In genomic region chr5:139870886-139871285, GRCm38 (mm10) we compare ENCODE assay signal across 21 mouse cellular contexts. TPM values are rescaled to one million over a fixed set of nuclear protein-coding genes. Genes with fewer than 3 reads are reported as not detected.
A peak's percentile ranks its signal among the peaks of the same experiment; 100 is the strongest.
DNase-seq lines count a peak whose midpoint lies in the region; ATAC-seq lines count a peak whose summit lies in the region.
"Had no signal": no experiment of that assay in that cellular context is flagged by ENCODE, and none has a peak within 500 bp of the region (broad histone marks: within the 10 kb centered on the region; RNA-seq: fewer than 3 reads in every experiment).

No protein-coding gene starts in this region.

- H3K4me1 ChIP-seq in kidney, embryonic 14.5 days (ENCODE audit: control insufficient read depth, insufficient read depth, low read length) = no peaks in the 10 kb centered on the region
- H3K4me1 ChIP-seq in forebrain, embryonic 11.5 days (replicated peaks; ENCODE audit: control insufficient read depth, insufficient read depth, low read length) = no peaks in the 10 kb centered on the region
- H3K4me1 ChIP-seq: hindbrain, embryonic 15.5 days; limb, embryonic 13.5 days; liver, embryonic 15.5 days; neural tube, embryonic 13.5 days had no signal

- H3K36me3 ChIP-seq in kidney, embryonic 14.5 days (ENCODE audit: control insufficient read depth, insufficient read depth, low read length) = no peaks in the 10 kb centered on the region
- no peaks in the 10 kb centered on the region for H3K36me3 ChIP-seq in forebrain, embryonic 11.5 days (ENCODE audit: control insufficient read depth, insufficient read depth, low read length)
- H3K36me3 ChIP-seq: forebrain, embryonic 12.5 days; hindbrain, embryonic 15.5 days; limb, embryonic 13.5 days; liver, embryonic 15.5 days; neural tube, embryonic 13.5 days had no signal

- no peaks in the 10 kb centered on the region; the same call in 1 of the 2 replicates for H3K27me3 ChIP-seq in kidney, embryonic 14.5 days (ENCODE audit: control insufficient read depth, insufficient read depth, low read length)
- no peaks in the 10 kb centered on the region for H3K27me3 ChIP-seq in forebrain, embryonic 11.5 days (ENCODE audit: control insufficient read depth, insufficient read depth, low read length)
- H3K27me3 ChIP-seq: hindbrain, embryonic 15.5 days; limb, embryonic 13.5 days; liver, embryonic 15.5 days had no signal

- WGBS in kidney, embryonic 14.5 days = 24% methylated on average over 4 of the region's 4 CpGs
- WGBS in forebrain, embryonic 11.5 days = 9% methylated on average over 3 of the region's 4 CpGs

- DNase-seq in kidney, adult 11 months = peak; percentile 58
- peak; percentile 14 for DNase-seq in ES-CJ7 (ENCODE audit: low read depth, low spot score)
- peak; percentile 76 to 83 for DNase-seq in lung, adult 18-20 months
- peak; percentile 80 for DNase-seq in lung, postnatal 36 days
- no peak for DNase-seq in frontal cortex, postnatal 25 days (ENCODE audit: low spot score in 2 of 2)
- no peak for DNase-seq in urinary bladder, adult 18-20 months (ENCODE audit: low spot score in 2 of 2)
- no peak for DNase-seq in forebrain, embryonic 11.5 days (ENCODE audit: low spot score)
- DNase-seq: adrenal gland, postnatal 14 days; cerebellum, adult 11-12 months; cerebellum, postnatal 25 days; gastrocnemius, postnatal 14 days; heart, postnatal 10 days; layer of hippocampus, adult 9-11 months had no signal

- H3K4me3 ChIP-seq in kidney, embryonic 14.5 days (ENCODE audit: low read length) = no peak overlapping the region
- no peak overlapping the region for H3K4me3 ChIP-seq in forebrain, embryonic 11.5 days (ENCODE audit: low read depth, low read length)
- H3K4me3 ChIP-seq: forebrain, embryonic 12.5 days; hindbrain, embryonic 15.5 days; limb, embryonic 13.5 days; liver, embryonic 15.5 days; neural tube, embryonic 13.5 days had no signal

- no peaks in the 10 kb centered on the region for H3K9me3 ChIP-seq in kidney, embryonic 14.5 days (ENCODE audit: control insufficient read depth, low read length)
- H3K9me3 ChIP-seq in forebrain, embryonic 11.5 days (ENCODE audit: control insufficient read depth, low read length) = no peaks in the 10 kb centered on the region
- H3K9me3 ChIP-seq: forebrain, embryonic 12.5 days; hindbrain, embryonic 15.5 days; limb, embryonic 13.5 days; liver, embryonic 15.5 days; neural tube, embryonic 13.5 days had no signal

- H3K27ac ChIP-seq in kidney, embryonic 14.5 days (ENCODE audit: low read depth, low read length) = no peak overlapping the region
- H3K27ac ChIP-seq in forebrain, embryonic 11.5 days (ENCODE audit: low read depth, low read length) = no peak overlapping the region
- H3K27ac ChIP-seq: forebrain, embryonic 12.5 days; hindbrain, embryonic 15.5 days; limb, embryonic 13.5 days; liver, embryonic 15.5 days; neural tube, embryonic 13.5 days; stomach, postnatal 0 days had no signal

- ATAC-seq in kidney, embryonic 14.5 days (ENCODE audit: low FRiP score, low TSS enrichment) = no peak
- ATAC-seq in forebrain, embryonic 11.5 days (replicated peaks; ENCODE audit: low FRiP score) = no peak

- no peak overlapping the region for H3K9ac ChIP-seq in kidney, embryonic 14.5 days (ENCODE audit: low read depth, low read length)
- H3K9ac ChIP-seq in forebrain, embryonic 11.5 days (ENCODE audit: low read length) = no peak overlapping the region
- H3K9ac ChIP-seq: forebrain, embryonic 12.5 days; hindbrain, embryonic 15.5 days; limb, embryonic 13.5 days; liver, embryonic 15.5 days; neural tube, embryonic 13.5 days had no signal

- no peak overlapping the region for H3K4me2 ChIP-seq in kidney, embryonic 14.5 days (replicated peaks; ENCODE audit: low read depth, low read length)
- no peak overlapping the region for H3K4me2 ChIP-seq in forebrain, embryonic 11.5 days (ENCODE audit: low read depth, low read length, severe bottlenecking)
- H3K4me2 ChIP-seq: forebrain, embryonic 12.5 days; hindbrain, embryonic 15.5 days; limb, embryonic 13.5 days; liver, embryonic 15.5 days; neural tube, embryonic 13.5 days had no signal

RNA-seq across cellular contexts. Expression of gene Elfn1, which starts 36.9 kb away (rescaled TPM):
- 0.14 and 0.50 TPM in 2 replicates for polyA plus RNA-seq in kidney, embryonic 14.5 days (2014; fragmentation: Nextera tagmentation; extraction: Ambion mirVana)
- polyA plus RNA-seq in forebrain, embryonic 11.5 days (2014; fragmentation: Nextera tagmentation; extraction: Ambion mirVana) = 0.52 and 0.93 TPM in 2 replicates

RNA-seq across cellular contexts. Expression of gene Psmg3, which starts 44.2 kb away (rescaled TPM):
- polyA plus RNA-seq in kidney, embryonic 14.5 days (2014; fragmentation: Nextera tagmentation; extraction: Ambion mirVana) = 82.4 and 87.9 TPM in 2 replicates
- polyA plus RNA-seq in forebrain, embryonic 11.5 days (2014; fragmentation: Nextera tagmentation; extraction: Ambion mirVana) = 75.4 and 76.3 TPM in 2 replicates

RNA-seq across cellular contexts. Expression of gene Gm26938, which starts 44.7 kb away (rescaled TPM):
- not detected in 2 replicates for polyA plus RNA-seq in kidney, embryonic 14.5 days (2014; fragmentation: Nextera tagmentation; extraction: Ambion mirVana)
- polyA plus RNA-seq in forebrain, embryonic 11.5 days (2014; fragmentation: Nextera tagmentation; extraction: Ambion mirVana) = 0.27 TPM in 1 of 2 replicates, not detected in the other
- polyA plus RNA-seq: forebrain, embryonic 12.5 days; frontal cortex, adult 2 months; hindbrain, embryonic 15.5 days; limb, embryonic 13.5 days; liver, embryonic 15.5 days; neural tube, embryonic 13.5 days; stomach, postnatal 0 days had no signal

RNA-seq across cellular contexts. Expression of gene Tmem184a, which starts 51.2 kb away (rescaled TPM):
- 3.7 and 4.9 TPM in 2 replicates for polyA plus RNA-seq in kidney, embryonic 14.5 days (2014; fragmentation: Nextera tagmentation; extraction: Ambion mirVana)
- polyA plus RNA-seq in forebrain, embryonic 11.5 days (2014; fragmentation: Nextera tagmentation; extraction: Ambion mirVana) = 1.1 TPM in 2 replicates

Comparison
In these comparisons a context has a peak if more than half of its experiments do, and no peak if none do; other contexts are left out.
1. DNase-seq: peak in kidney, adult 11 months (single experiment), ES-CJ7 (single experiment), lung, adult 18-20 months (2 of 2) and lung, postnatal 36 days (single experiment); none in frontal cortex, postnatal 25 days (0 of 2), urinary bladder, adult 18-20 months (0 of 2) and forebrain, embryonic 11.5 days (single experiment).